In genomic region chr9:50704907-50705306, GRCm38 (mm10) we compare ENCODE assay signal across 25 mouse cellular contexts. TPM values are rescaled to one million over a fixed set of nuclear protein-coding genes. Genes with fewer than 3 reads are reported as not detected.
DNase-seq lines count a peak whose midpoint lies in the region; ATAC-seq and TF ChIP-seq lines count a peak whose summit lies in the region.
"Had no signal": no experiment of that assay in that cellular context is flagged by ENCODE, and none has a peak within 500 bp of the region (broad histone marks: within the 10 kb centered on the region; RNA-seq: fewer than 3 reads in every experiment).

No protein-coding gene starts in this region.

- no peak overlapping the region for H3K4me2 ChIP-seq in intestine, embryonic 15.5 days (replicated peaks)
- no peak overlapping the region for H3K4me2 ChIP-seq in intestine, embryonic 16.5 days (ENCODE audit: low read depth, low read length)
- no peak overlapping the region for H3K4me2 ChIP-seq in intestine, postnatal 0 days (replicated peaks; ENCODE audit: low read depth)

- H3K4me1 ChIP-seq in intestine, embryonic 15.5 days (replicated peaks): no peaks in the 10 kb centered on the region
- no peaks in the 10 kb centered on the region for H3K4me1 ChIP-seq in intestine, embryonic 16.5 days (ENCODE audit: control insufficient read depth, insufficient read depth, low read length)
- no peaks in the 10 kb centered on the region for H3K4me1 ChIP-seq in intestine, postnatal 0 days (replicated peaks; ENCODE audit: control insufficient read depth, insufficient read depth, low read length)

- no peak for TF ChIP-seq POLR2A in brain, embryonic 14.5 days (IDR thresholded peaks at IDR 0.05; ENCODE audit: borderline replicate concordance, extremely low read depth, insufficient read depth, insufficient read length, poor library complexity, severe bottlenecking)

- no peak overlapping the region for H3K9ac ChIP-seq in intestine, embryonic 15.5 days
- H3K9ac ChIP-seq in intestine, embryonic 16.5 days (ENCODE audit: low read depth, low read length): no peak overlapping the region
- H3K9ac ChIP-seq in intestine, postnatal 0 days (ENCODE audit: low read depth, low read length): no peak overlapping the region

- H3K36me3 ChIP-seq in intestine, embryonic 15.5 days: no peaks in the 10 kb centered on the region
- H3K36me3 ChIP-seq in intestine, embryonic 16.5 days (ENCODE audit: control insufficient read depth, insufficient read depth, low read length): no peaks in the 10 kb centered on the region
- H3K36me3 ChIP-seq in intestine, postnatal 0 days (ENCODE audit: control insufficient read depth, insufficient read depth): no peaks in the 10 kb centered on the region
- H3K36me3 ChIP-seq: G1E had no signal

- no peak for TF ChIP-seq CTCF in brain, embryonic 14.5 days (IDR thresholded peaks at IDR 0.05; ENCODE audit: borderline replicate concordance, extremely low read depth, insufficient read depth, insufficient read length)
- TF ChIP-seq CTCF in intestine, postnatal 0 days (IDR thresholded peaks at IDR 0.05; ENCODE audit: low read depth): no peak

- 52% methylated on average over 6 of the region's 6 CpGs for WGBS in intestine, embryonic 15.5 days
- WGBS in intestine, embryonic 16.5 days: 53% methylated on average over 6 of the region's 6 CpGs
- 40% methylated on average over 6 of the region's 6 CpGs for WGBS in intestine, postnatal 0 days

- H3K27ac ChIP-seq in intestine, embryonic 15.5 days: no peak overlapping the region
- no peak overlapping the region for H3K27ac ChIP-seq in intestine, embryonic 16.5 days (ENCODE audit: low read length)
- H3K27ac ChIP-seq in intestine, postnatal 0 days (ENCODE audit: low read depth, low read length): no peak overlapping the region

- peak; percentile 84 for ATAC-seq in intestine, embryonic 15.5 days
- peak; percentile 80 for ATAC-seq in intestine, embryonic 16.5 days
- peak; percentile 66; the same call in 1 of the 2 replicates for ATAC-seq in intestine, postnatal 0 days
- ATAC-seq: activated CD4-positive, CD25-positive, alpha-beta regulatory T cell, adult 4 months; CD4-positive, CD25-positive, alpha-beta regulatory T cell, adult 4 months; Patski had no signal

- no peak overlapping the region for H3K4me3 ChIP-seq in intestine, embryonic 15.5 days (replicated peaks)
- H3K4me3 ChIP-seq in intestine, embryonic 16.5 days (ENCODE audit: low read length): no peak overlapping the region
- no peak overlapping the region for H3K4me3 ChIP-seq in intestine, postnatal 0 days (ENCODE audit: low read depth, low read length)

- no peaks in the 10 kb centered on the region for H3K9me3 ChIP-seq in intestine, embryonic 15.5 days
- H3K9me3 ChIP-seq in intestine, embryonic 16.5 days (ENCODE audit: control insufficient read depth, low read length): no peaks in the 10 kb centered on the region
- no peaks in the 10 kb centered on the region for H3K9me3 ChIP-seq in intestine, postnatal 0 days (ENCODE audit: control insufficient read depth)
- H3K9me3 ChIP-seq: G1E had no signal

- DNase-seq in brain, embryonic 14.5 days (ENCODE audit: low read depth): peak; percentile 30
- no peak for DNase-seq in gastrocnemius, postnatal 10 days
- no peak for DNase-seq in c-Kit-positive CD71-positive TER-119-positive erythroid progenitor cells, embryonic 14.5 days (ENCODE audit: low spot score)
- no peak for DNase-seq in kidney, adult 11 months
- no peak for DNase-seq in embryo, embryonic 9.5 days (ENCODE audit: extremely low spot score)
- DNase-seq: adrenal gland, adult 2 months; adrenal gland, adult 8-10 months; adrenal gland, postnatal 10 days; adrenal gland, postnatal 14 days; adrenal gland, postnatal 25 days; adrenal gland, postnatal 36 days; B cell, adult 2 months; cerebellum, adult 11 months; cerebellum, adult 11-12 months; cerebellum, adult 18-20 months; cerebellum, adult 2 months had no signal

- H3K27me3 ChIP-seq in intestine, embryonic 15.5 days (replicated peaks): no peaks in the 10 kb centered on the region
- no peaks in the 10 kb centered on the region for H3K27me3 ChIP-seq in intestine, embryonic 16.5 days (replicated peaks; ENCODE audit: control insufficient read depth, insufficient read depth, low read length)
- H3K27me3 ChIP-seq in intestine, postnatal 0 days (replicated peaks; ENCODE audit: control insufficient read depth, insufficient read depth, low read length): no peaks in the 10 kb centered on the region
- H3K27me3 ChIP-seq: Patski had no signal

RNA-seq across cellular contexts. Expression of gene Dixdc1, which starts 34.4 kb away (rescaled TPM):
- polyA plus RNA-seq in brain, embryonic 14.5 days (2012; rRNA removed): 29.9 and 40.6 TPM in 2 replicates
- 6.1 and 6.8 TPM in 2 replicates for polyA plus RNA-seq in intestine, embryonic 15.5 days (2015; fragmentation: Nextera tagmentation; extraction: Ambion mirVana)
- polyA plus RNA-seq in intestine, embryonic 16.5 days (2015; fragmentation: Nextera tagmentation; extraction: Ambion mirVana): 4.8 TPM in 2 replicates
- 2.4 and 2.9 TPM in 2 replicates for polyA plus RNA-seq in intestine, postnatal 0 days (2015; fragmentation: Nextera tagmentation; extraction: Ambion mirVana)
- total RNA-seq in gastrocnemius, postnatal 10 days (2021): 1 to 10 TPM; 6.2 to 9.3 TPM
- total RNA-seq: MEL had no signal
- polyA plus RNA-seq: G1E had no signal

RNA-seq across cellular contexts. Expression of gene 2310030G06Rik, which starts 41.4 kb away (rescaled TPM):
- polyA plus RNA-seq in brain, embryonic 14.5 days (2012; rRNA removed): 1.2 and 1.7 TPM in 2 replicates
- polyA plus RNA-seq in intestine, embryonic 15.5 days (2015; fragmentation: Nextera tagmentation; extraction: Ambion mirVana): 15.9 and 18.7 TPM in 2 replicates
- polyA plus RNA-seq in intestine, embryonic 16.5 days (2015; fragmentation: Nextera tagmentation; extraction: Ambion mirVana): 21.3 and 23.5 TPM in 2 replicates
- polyA plus RNA-seq in intestine, postnatal 0 days (2015; fragmentation: Nextera tagmentation; extraction: Ambion mirVana): 45.3 and 50.2 TPM in 2 replicates
- 1 to 10 TPM; 1.8 to 2.2 TPM for total RNA-seq in gastrocnemius, postnatal 10 days (2021)
- total RNA-seq: CH12.LX, MEL had no signal
- polyA plus RNA-seq: activated CD4-positive, CD25-positive, alpha-beta regulatory T cell, adult 4 months; CD4-positive, CD25-positive, alpha-beta regulatory T cell, adult 4 months; G1E had no signal

RNA-seq across cellular contexts. Expression of gene Dlat, which starts 45.3 kb away (rescaled TPM):
- 25.4 and 32.9 TPM in 2 replicates for polyA plus RNA-seq in brain, embryonic 14.5 days (2012; rRNA removed)
- 58.7 and 63.5 TPM in 2 replicates for polyA plus RNA-seq in intestine, embryonic 15.5 days (2015; fragmentation: Nextera tagmentation; extraction: Ambion mirVana)
- polyA plus RNA-seq in intestine, embryonic 16.5 days (2015; fragmentation: Nextera tagmentation; extraction: Ambion mirVana): 61.0 and 63.7 TPM in 2 replicates
- 35.3 and 41.7 TPM in 2 replicates for polyA plus RNA-seq in intestine, postnatal 0 days (2015; fragmentation: Nextera tagmentation; extraction: Ambion mirVana)
- 100 to 1,000 TPM; 196 to 235 TPM for total RNA-seq in gastrocnemius, postnatal 10 days (2021)

RNA-seq across cellular contexts. Expression of gene Cryab, which starts 46.2 kb away (rescaled TPM):
- 5.7 and 6.1 TPM in 2 replicates for polyA plus RNA-seq in brain, embryonic 14.5 days (2012; rRNA removed)
- 51.7 and 62.6 TPM in 2 replicates for polyA plus RNA-seq in intestine, embryonic 15.5 days (2015; fragmentation: Nextera tagmentation; extraction: Ambion mirVana)
- 62.8 and 63.6 TPM in 2 replicates for polyA plus RNA-seq in intestine, embryonic 16.5 days (2015; fragmentation: Nextera tagmentation; extraction: Ambion mirVana)
- 80.4 and 83.2 TPM in 2 replicates for polyA plus RNA-seq in intestine, postnatal 0 days (2015; fragmentation: Nextera tagmentation; extraction: Ambion mirVana)
- 100 to 1,000 TPM; 667 to 687 TPM for total RNA-seq in gastrocnemius, postnatal 10 days (2021)
- total RNA-seq: CH12.LX, MEL had no signal
- polyA plus RNA-seq: CD4-positive, CD25-positive, alpha-beta regulatory T cell, adult 4 months; G1E had no signal

RNA-seq across cellular contexts. Expression of gene Hspb2, which starts 47.2 kb away (rescaled TPM):
- 1.3 and 1.8 TPM in 2 replicates for polyA plus RNA-seq in brain, embryonic 14.5 days (2012; rRNA removed)
- polyA plus RNA-seq in intestine, embryonic 15.5 days (2015; fragmentation: Nextera tagmentation; extraction: Ambion mirVana): 5.3 and 5.4 TPM in 2 replicates
- 5.0 TPM in 2 replicates for polyA plus RNA-seq in intestine, embryonic 16.5 days (2015; fragmentation: Nextera tagmentation; extraction: Ambion mirVana)
- 10.3 and 10.4 TPM in 2 replicates for polyA plus RNA-seq in intestine, postnatal 0 days (2015; fragmentation: Nextera tagmentation; extraction: Ambion mirVana)
- 100 to 1,000 TPM; 120 to 128 TPM for total RNA-seq in gastrocnemius, postnatal 10 days (2021)
- total RNA-seq: CH12.LX, G1E, MEL had no signal
- polyA plus RNA-seq: CD4-positive, CD25-positive, alpha-beta regulatory T cell, adult 4 months; G1E had no signal
